In genomic region chr2:135323276-135323954, GRCm38 (mm10) we compare ENCODE assay signal across 9 mouse cellular contexts.
DNase-seq lines count a peak whose midpoint lies in the region; ATAC-seq and TF ChIP-seq lines count a peak whose summit lies in the region.
"Had no signal": no experiment of that assay in that cellular context is flagged by ENCODE, and none has a peak within 500 bp of the region (broad histone marks: within the 10 kb centered on the region; RNA-seq: fewer than 3 reads in every experiment).

No protein-coding gene starts in this region.

- H3K9ac ChIP-seq in liver, embryonic 11.5 days (ENCODE audit: low read depth, low read length): no peak overlapping the region
- H3K9ac ChIP-seq in liver, postnatal 0 days (replicated peaks): no peak overlapping the region
- H3K9ac ChIP-seq in hindbrain, embryonic 14.5 days: peak overlapping the region; percentile 12; the same call in 1 of the 2 replicates
- H3K9ac ChIP-seq in neural tube, embryonic 14.5 days (replicated peaks; ENCODE audit: low read depth, low read length): no peak overlapping the region
- H3K9ac ChIP-seq: liver, embryonic 14.5 days had no signal

- no peak overlapping the region for H3K4me2 ChIP-seq in liver, embryonic 11.5 days
- no peak overlapping the region for H3K4me2 ChIP-seq in liver, postnatal 0 days (ENCODE audit: low read depth, low read length)
- peak overlapping the region; percentile 49 for H3K4me2 ChIP-seq in hindbrain, embryonic 14.5 days (replicated peaks)
- peak overlapping the region; percentile 53 for H3K4me2 ChIP-seq in neural tube, embryonic 14.5 days (ENCODE audit: low read depth, low read length)

- no peak for ATAC-seq in liver, embryonic 11.5 days (replicated peaks; ENCODE audit: low FRiP score)
- ATAC-seq in liver, postnatal 0 days: no peak
- ATAC-seq in hindbrain, embryonic 14.5 days (ENCODE audit: low FRiP score): peak; percentile 84
- ATAC-seq in neural tube, embryonic 14.5 days (ENCODE audit: low read depth): peak; percentile 80
- no peak for ATAC-seq in erythroid progenitor cell, adult 5-6 weeks (replicated peaks; ENCODE audit: low FRiP score, poor library complexity, severe bottlenecking)

- H3K27ac ChIP-seq in cerebellum, adult 2 months (ENCODE audit: insufficient read depth, low read length): no peak overlapping the region
- H3K27ac ChIP-seq in liver, embryonic 11.5 days (ENCODE audit: low read depth, low read length): no peak overlapping the region
- H3K27ac ChIP-seq in liver, postnatal 0 days (ENCODE audit: low read depth): no peak overlapping the region
- peak overlapping the region; percentile 66 for H3K27ac ChIP-seq in hindbrain, embryonic 14.5 days
- peak overlapping the region; percentile 52 for H3K27ac ChIP-seq in neural tube, embryonic 14.5 days (ENCODE audit: low read depth, low read length)
- H3K27ac ChIP-seq: liver, embryonic 14.5 days had no signal

- 28% methylated on average over 7 of the region's 7 CpGs for WGBS in cerebellum, adult 2 months
- 84% methylated on average over 7 of the region's 7 CpGs for whole genome bisulfite sequencing in liver, embryonic 11.5 days
- 80% methylated on average over 7 of the region's 7 CpGs for WGBS in liver, postnatal 0 days (ENCODE audit: insufficient replicate concordance)
- whole genome bisulfite sequencing in hindbrain, embryonic 14.5 days: 45% methylated on average over 7 of the region's 7 CpGs
- 36% methylated on average over 7 of the region's 7 CpGs for WGBS in neural tube, embryonic 14.5 days

- no peaks in the 10 kb centered on the region for H3K27me3 ChIP-seq in cerebellum, adult 2 months (ENCODE audit: control insufficient read depth, insufficient read depth, low read length)
- H3K27me3 ChIP-seq in liver, embryonic 11.5 days (replicated peaks; ENCODE audit: control insufficient read depth, insufficient read depth, low read length): no peaks in the 10 kb centered on the region
- H3K27me3 ChIP-seq in liver, postnatal 0 days (ENCODE audit: insufficient read depth, low read length): no peaks in the 10 kb centered on the region
- no peaks in the 10 kb centered on the region for H3K27me3 ChIP-seq in hindbrain, embryonic 14.5 days (ENCODE audit: control insufficient read depth, insufficient read depth, low read length)
- no peaks in the 10 kb centered on the region for H3K27me3 ChIP-seq in neural tube, embryonic 14.5 days (ENCODE audit: control insufficient read depth, insufficient read depth, low read length)

- TF ChIP-seq EP300 in liver, postnatal 0 days (IDR thresholded peaks at IDR 0.05; ENCODE audit: low read depth): no peak

- peak in 1 of 2 experiments; percentile 39 for DNase-seq in cerebellum, adult 2 months
- DNase-seq in cerebellum, adult 8-10 months: no peak
- peak; percentile 33 for DNase-seq in liver, embryonic 11.5 days (ENCODE audit: low spot score)
- no peak for DNase-seq in liver, postnatal 0 days
- DNase-seq in hindbrain, embryonic 14.5 days (ENCODE audit: low spot score): no peak
- DNase-seq in testis, postnatal 10 days (ENCODE audit: low spot score): no peak

- TF ChIP-seq POLR2A in cerebellum, adult 2 months (IDR thresholded peaks at IDR 0.05; ENCODE audit: borderline replicate concordance, insufficient read depth, low read length): no peak

- peaks cover 3% of the 10 kb centered on the region; the same call in 1 of the 2 replicates for H3K4me1 ChIP-seq in cerebellum, adult 2 months (ENCODE audit: control insufficient read depth, insufficient read depth, low read length)
- H3K4me1 ChIP-seq in liver, embryonic 11.5 days (replicated peaks; ENCODE audit: control insufficient read depth, insufficient read depth, low read length): no peaks in the 10 kb centered on the region
- H3K4me1 ChIP-seq in liver, postnatal 0 days (ENCODE audit: insufficient read depth): no peaks in the 10 kb centered on the region
- H3K4me1 ChIP-seq in hindbrain, embryonic 14.5 days (replicated peaks; ENCODE audit: control insufficient read depth, insufficient read depth, low read length): no peaks in the 10 kb centered on the region
- H3K4me1 ChIP-seq in neural tube, embryonic 14.5 days (ENCODE audit: control insufficient read depth, insufficient read depth, low read length): 0 out of 2 replicates have a peak, but pooled peaks cover 3% of the 10 kb centered on the region

- H3K4me3 ChIP-seq in cerebellum, adult 2 months (replicated peaks; ENCODE audit: insufficient read depth, low read depth, low read length): peak overlapping the region; percentile 3
- no peak overlapping the region for H3K4me3 ChIP-seq in liver, embryonic 11.5 days (ENCODE audit: low read depth, low read length)
- no peak overlapping the region for H3K4me3 ChIP-seq in liver, postnatal 0 days (ENCODE audit: low read depth, low read length)
- peak overlapping the region; percentile 21; the same call in 1 of the 2 replicates for H3K4me3 ChIP-seq in hindbrain, embryonic 14.5 days (replicated peaks; ENCODE audit: low read length)
- peak overlapping the region; percentile 23; the same call in 1 of the 2 replicates for H3K4me3 ChIP-seq in neural tube, embryonic 14.5 days (ENCODE audit: low read depth, low read length)

- H3K36me3 ChIP-seq in liver, embryonic 11.5 days (ENCODE audit: control insufficient read depth, insufficient read depth, low read length): no peaks in the 10 kb centered on the region
- no peaks in the 10 kb centered on the region for H3K36me3 ChIP-seq in liver, postnatal 0 days (replicated peaks; ENCODE audit: insufficient read depth, low read length)
- no peaks in the 10 kb centered on the region for H3K36me3 ChIP-seq in hindbrain, embryonic 14.5 days (replicated peaks; ENCODE audit: control insufficient read depth, insufficient read depth)
- no peaks in the 10 kb centered on the region for H3K36me3 ChIP-seq in neural tube, embryonic 14.5 days (ENCODE audit: control insufficient read depth, insufficient read depth, low read length)

- no peak for TF ChIP-seq CTCF in cerebellum, adult 2 months (IDR thresholded peaks at IDR 0.05; ENCODE audit: borderline replicate concordance, insufficient read depth, low read depth, low read length)
- no peak for TF ChIP-seq CTCF in liver, postnatal 0 days (IDR thresholded peaks at IDR 0.05; ENCODE audit: low read depth)

- no peaks in the 10 kb centered on the region for H3K9me3 ChIP-seq in liver, embryonic 11.5 days (ENCODE audit: control insufficient read depth, low read length)
- no peaks in the 10 kb centered on the region for H3K9me3 ChIP-seq in liver, postnatal 0 days (ENCODE audit: low read length)
- H3K9me3 ChIP-seq in hindbrain, embryonic 14.5 days (ENCODE audit: control insufficient read depth, low read length): no peaks in the 10 kb centered on the region
- no peaks in the 10 kb centered on the region for H3K9me3 ChIP-seq in neural tube, embryonic 14.5 days (ENCODE audit: control insufficient read depth, low read length)

Comparison
In these comparisons a context has a peak if more than half of its experiments do, and no peak if none do; other contexts are left out.
1. H3K27ac ChIP-seq: peak in hindbrain, embryonic 14.5 days (single experiment) and neural tube, embryonic 14.5 days (single experiment); none in cerebellum, adult 2 months (single experiment), liver, embryonic 11.5 days (single experiment) and liver, postnatal 0 days (single experiment).
2. H3K4me3 ChIP-seq: peak in cerebellum, adult 2 months (single experiment), hindbrain, embryonic 14.5 days (single experiment) and neural tube, embryonic 14.5 days (single experiment); none in liver, embryonic 11.5 days (single experiment) and liver, postnatal 0 days (single experiment).
3. ATAC-seq: peak in hindbrain, embryonic 14.5 days (single experiment) and neural tube, embryonic 14.5 days (single experiment); none in liver, embryonic 11.5 days (single experiment), liver, postnatal 0 days (single experiment) and erythroid progenitor cell, adult 5-6 weeks (single experiment).
4. H3K4me2 ChIP-seq: peak in hindbrain, embryonic 14.5 days (single experiment) and neural tube, embryonic 14.5 days (single experiment); none in liver, embryonic 11.5 days (single experiment) and liver, postnatal 0 days (single experiment).